Mouse (Mus musculus) testis, adult 2 months (tissue): ENCODE results near the gene Akap1. TPM values are rescaled to one million over a fixed set of nuclear protein-coding genes. Genes with fewer than 3 reads are reported as not detected.

Experiments
- H3K27ac ChIP-seq: fragments of 200-500 bp; 2 replicates; pipeline ENCODE4 v1.5.1; 2012; ENCODE audit warnings: low read depth, low read length; ENCODE audit not compliant: control insufficient read depth, insufficient read depth
- H3K27me3 ChIP-seq: fragments of 200-500 bp; 2 replicates; pipeline ENCODE4 v1.6.1; 2012; ENCODE audit warnings: mild to moderate bottlenecking, low read length, moderate library complexity; ENCODE audit not compliant: control insufficient read depth, insufficient read depth
- H3K36me3 ChIP-seq: fragments of 200-500 bp; 2 replicates; pipeline ENCODE4 v1.6.1; 2012; ENCODE audit warnings: mild to moderate bottlenecking, low read length; ENCODE audit not compliant: control insufficient read depth, insufficient read depth
- H3K4me1 ChIP-seq: fragments of 200-500 bp; 2 replicates; pipeline ENCODE4 v1.6.1; 2012; ENCODE audit warnings: low read length; ENCODE audit not compliant: control insufficient read depth, insufficient read depth
- H3K4me3 ChIP-seq: fragments of 200-500 bp; 2 replicates; pipeline ENCODE4 v1.5.1; 2012; ENCODE audit warnings: low read depth, mild to moderate bottlenecking, low read length, moderate library complexity, mixed read lengths; ENCODE audit not compliant: control insufficient read depth
- CTCF ChIP-seq: fragments of 200-500 bp; IDR thresholded peaks from 2 replicates; pipeline ENCODE4 v1.5.1; 2012; ENCODE audit warnings: low read depth, mild to moderate bottlenecking, inconsistent platforms, low read length, moderate library complexity; ENCODE audit not compliant: control insufficient read depth, insufficient read depth, insufficient replicate concordance
- POLR2A ChIP-seq: fragments of 200-500 bp; IDR thresholded peaks from 2 replicates; pipeline ENCODE4 v1.6.1; 2012; ENCODE audit warnings: low read depth, mild to moderate bottlenecking, inconsistent platforms, low read length, moderate library complexity; ENCODE audit not compliant: control insufficient read depth
- polyA plus RNA-seq: library from polyadenylated mRNA; depleted of rRNA; stranded (reverse); fragments of >200 nt; gene quantifications from 2 replicates; pipeline ENCODE4 v1.2.3, GENCODE M21; 2012

Gene Akap1
- polyA plus RNA-seq, 1 experiment = 558 TPM

GRCm38 (mm10) chr11:88825909-88826308 lies 38.5 kb downstream of the Akap1 start:
- peaks cover 5% of the 10 kb centered on the region; the same call in 1 of the 2 replicates for H3K4me1 ChIP-seq
- H3K36me3 ChIP-seq = no peaks in the 10 kb centered on the region
- H3K27me3 ChIP-seq = no peaks in the 10 kb centered on the region
- H3K27ac ChIP-seq = no peak overlapping the region
- TF ChIP-seq POLR2A (no peak), CTCF (no peak)
- H3K4me3 ChIP-seq = no peak overlapping the region

- H3K27ac ChIP-seq = no peak overlapping the region
- H3K4me1 ChIP-seq = peaks cover 7% of the 10 kb centered on the region; the same call in 1 of the 2 replicates
- H3K4me3 ChIP-seq = no peak overlapping the region
- H3K27me3 ChIP-seq = no peaks in the 10 kb centered on the region
- H3K36me3 ChIP-seq = no peaks in the 10 kb centered on the region
- TF ChIP-seq POLR2A (no peak), CTCF (peak; percentile 75; the same call in 1 of the 2 replicates)
Observed at GRCm38 (mm10) chr11:88822991-88823390, 41.4 kb downstream of the Akap1 start.

GRCm38 (mm10) chr11:88822526-88822925 lies 41.9 kb downstream of the Akap1 start:
- H3K36me3 ChIP-seq = no peaks in the 10 kb centered on the region
- H3K27me3 ChIP-seq = no peaks in the 10 kb centered on the region
- TF ChIP-seq POLR2A (no peak), CTCF (no peak)
- H3K4me3 ChIP-seq = no peak overlapping the region
- peaks cover 7% of the 10 kb centered on the region; the same call in 1 of the 2 replicates for H3K4me1 ChIP-seq
- H3K27ac ChIP-seq = no peak overlapping the region

GRCm38 (mm10) chr11:88820742-88821576 lies 43.4 kb downstream of the Akap1 start:
- TF ChIP-seq POLR2A (no peak), CTCF (no peak)
- Histone ChIP-seq H3K36me3 (no peaks in the 10 kb centered on the region), H3K27me3 (no peaks in the 10 kb centered on the region), H3K4me1 (peaks cover 7% of the 10 kb centered on the region; the same call in 1 of the 2 replicates), H3K4me3 (peak overlapping the region; percentile 18; the same call in 1 of the 2 replicates), H3K27ac (no peak overlapping the region)

GRCm38 (mm10) chr11:88820253-88820652 lies 44.1 kb downstream of the Akap1 start:
- Histone ChIP-seq H3K27ac (no peak overlapping the region), H3K4me1 (peaks cover 7% of the 10 kb centered on the region; the same call in 1 of the 2 replicates), H3K4me3 (no peak overlapping the region), H3K27me3 (no peaks in the 10 kb centered on the region), H3K36me3 (no peaks in the 10 kb centered on the region)
- no peak for TF ChIP-seq POLR2A

GRCm38 (mm10) chr11:88817061-88817460 lies 47.3 kb downstream of the Akap1 start:
- no peaks in the 10 kb centered on the region for H3K27me3 ChIP-seq
- TF ChIP-seq CTCF = no peak
- TF ChIP-seq POLR2A = no peak
- H3K27ac ChIP-seq = no peak overlapping the region
- no peaks in the 10 kb centered on the region for H3K36me3 ChIP-seq
- peaks cover 7% of the 10 kb centered on the region; the same call in 1 of the 2 replicates for H3K4me1 ChIP-seq
- H3K4me3 ChIP-seq = peak overlapping the region; percentile 57

GRCm38 (mm10) chr11:88803231-88804010 lies 61.0 kb downstream of the Akap1 start:
- Histone ChIP-seq H3K4me3 (peak overlapping the region; percentile 30), H3K4me1 (no peaks in the 10 kb centered on the region; the same call in 1 of the 2 replicates), H3K27me3 (no peaks in the 10 kb centered on the region), H3K36me3 (no peaks in the 10 kb centered on the region), H3K27ac (no peak overlapping the region)
- TF ChIP-seq POLR2A (no peak), CTCF (no peak)
